Mouse (Mus musculus) kidney, adult 9 months (tissue): ENCODE data around the gene Zbtb25.

ENCODE experiments used
- DNase-seq: peaks from one replicate; pipeline ENCODE4 v3.0.0; 2022

Zbtb25 gene

DNA sequence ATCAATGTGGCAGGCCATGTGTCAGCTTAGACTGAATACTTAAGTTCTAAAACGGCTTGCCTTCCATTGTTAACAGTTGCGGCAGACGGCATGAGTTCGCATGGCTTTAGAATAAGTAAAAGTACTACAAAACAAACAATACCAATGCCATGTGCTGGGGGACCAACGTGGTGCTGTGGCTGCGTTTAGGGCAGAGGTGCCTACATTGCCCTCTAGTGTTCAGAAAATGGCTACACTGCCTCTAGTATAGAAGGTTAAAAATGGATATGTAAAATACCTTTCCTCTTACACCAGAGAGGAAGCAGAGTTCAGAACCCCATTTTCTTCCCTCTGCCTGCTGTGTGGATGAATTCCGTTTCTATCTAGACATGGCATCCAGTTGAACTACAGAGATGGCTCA is 7.2 kb upstream of the Zbtb25 start:
- peak; percentile 55 for DNase-seq

- no peak for DNase-seq
Observed at GRCm38 (mm10) chr12:76375506-76375905, 6.1 kb upstream of the Zbtb25 start.

DNA sequence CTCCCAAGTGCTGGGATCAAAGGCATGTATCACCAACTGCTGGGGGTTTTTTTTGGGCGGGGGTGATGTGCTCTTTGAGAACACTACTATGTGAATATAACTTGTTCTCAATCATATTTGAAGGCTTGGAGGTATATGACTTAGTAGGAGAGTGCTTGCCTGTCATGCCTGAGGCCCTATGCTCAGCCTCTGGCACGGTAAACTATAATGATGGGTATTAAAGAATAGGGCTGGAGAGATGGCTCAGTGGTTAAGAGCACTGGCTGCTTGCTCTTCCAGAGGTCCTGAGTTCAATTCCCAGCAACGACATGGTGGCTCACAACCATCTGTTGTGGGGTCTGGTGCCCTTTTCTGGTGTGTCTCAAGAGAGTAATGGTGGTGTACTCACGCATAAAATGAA is 5.5 kb upstream of the Zbtb25 start:
- no peak for DNase-seq

- no peak for DNase-seq
Observed at GRCm38 (mm10) chr12:76373991-76374390, 4.6 kb upstream of the Zbtb25 start.

GRCm38 (mm10) chr12:76372881-76373818 is 3.7 kb upstream of the Zbtb25 start:
- no peak for DNase-seq

GRCm38 (mm10) chr12:76372046-76372445 is 2.6 kb upstream of the Zbtb25 start:
- no peak for DNase-seq

DNA sequence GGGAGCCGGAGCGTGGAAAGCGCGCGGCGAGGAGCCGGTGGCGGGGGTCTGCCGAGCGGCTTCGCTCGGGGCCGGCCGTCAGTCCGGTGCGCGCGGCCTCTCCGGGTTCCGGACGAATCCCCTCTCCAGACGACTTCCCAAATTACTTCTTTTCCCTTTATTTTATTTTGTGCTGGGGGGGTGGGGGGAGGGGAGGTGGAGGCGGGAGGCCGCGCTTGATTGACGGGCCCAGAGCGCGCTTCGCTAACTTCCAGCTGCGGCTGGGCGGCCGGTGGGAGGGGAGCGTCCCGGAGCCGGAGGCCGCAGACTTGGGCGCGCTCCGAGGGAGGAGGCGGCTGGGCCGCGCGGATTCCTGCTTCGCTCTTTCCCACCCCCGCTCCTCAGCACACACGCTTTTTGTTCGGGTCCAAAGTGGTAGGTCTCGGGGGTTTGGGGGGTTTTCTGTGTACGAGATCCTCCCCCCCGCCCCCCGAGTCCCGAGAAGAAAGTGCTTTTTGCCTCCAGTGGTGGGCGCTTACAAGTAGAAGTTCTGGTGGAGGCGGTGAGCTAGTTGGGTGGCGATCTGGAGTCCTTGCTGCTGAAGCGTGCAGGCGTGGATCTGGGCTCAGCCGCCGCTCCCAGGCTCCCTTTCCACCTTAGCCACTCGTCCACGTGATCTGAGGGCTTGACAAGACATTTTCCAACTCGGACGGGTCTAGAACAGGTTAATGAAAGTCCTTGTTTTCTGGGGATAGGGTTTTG is 1.6 kb upstream of the Zbtb25 start:
- peak; percentile 76 for DNase-seq

DNA sequence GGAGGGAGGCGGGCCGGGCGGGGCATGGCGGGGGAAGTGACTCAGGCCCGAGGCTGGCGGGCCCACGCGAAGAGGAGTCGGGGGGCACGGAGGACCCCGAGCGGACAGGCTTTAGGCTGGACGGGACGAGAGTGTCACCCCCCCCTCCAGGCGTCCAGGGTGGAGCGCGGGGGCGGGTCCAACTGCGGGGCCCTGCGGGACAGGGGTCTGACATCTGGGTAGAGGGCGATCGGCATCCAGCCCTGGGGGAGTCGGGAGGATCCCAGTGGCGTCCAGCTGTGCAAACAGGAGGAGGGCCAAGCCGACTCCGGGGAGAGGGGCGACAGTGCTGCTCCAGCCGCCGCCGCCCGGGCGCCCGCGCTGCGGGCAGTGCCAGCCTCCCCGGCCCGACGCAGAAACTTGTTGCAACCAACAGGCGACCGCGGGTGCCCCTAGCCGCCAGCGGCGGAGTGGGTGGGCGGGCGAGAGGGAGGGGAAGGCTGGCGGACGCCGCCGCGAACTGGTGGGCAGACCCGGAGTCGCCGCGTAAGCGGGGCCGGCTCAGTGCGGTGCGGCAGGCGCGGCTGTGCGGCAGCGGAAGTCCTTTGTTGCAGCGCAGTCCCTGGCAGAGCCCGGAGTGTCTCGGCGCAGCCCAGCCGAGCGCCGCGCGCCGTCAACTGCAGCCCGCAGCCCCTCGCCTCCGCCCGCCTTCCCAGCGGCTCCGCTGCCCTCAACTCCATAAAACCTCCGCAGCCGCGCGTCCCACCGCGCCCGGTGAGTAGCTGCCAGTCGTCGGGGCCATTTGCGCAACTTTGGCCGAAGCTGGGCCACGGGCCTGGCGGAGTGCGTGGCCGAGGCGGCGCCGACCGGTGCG is 802 bp upstream of the Zbtb25 start, which contains the start of gene Zbtb1:
Zbtb1 (plus strand) TSS at position 289 of the 853 bp plus-strand sequence.
- DNase-seq: peak; percentile 77

GRCm38 (mm10) chr12:76368790-76369205 is 604 bp downstream of the Zbtb25 start:
- no peak for DNase-seq

DNA sequence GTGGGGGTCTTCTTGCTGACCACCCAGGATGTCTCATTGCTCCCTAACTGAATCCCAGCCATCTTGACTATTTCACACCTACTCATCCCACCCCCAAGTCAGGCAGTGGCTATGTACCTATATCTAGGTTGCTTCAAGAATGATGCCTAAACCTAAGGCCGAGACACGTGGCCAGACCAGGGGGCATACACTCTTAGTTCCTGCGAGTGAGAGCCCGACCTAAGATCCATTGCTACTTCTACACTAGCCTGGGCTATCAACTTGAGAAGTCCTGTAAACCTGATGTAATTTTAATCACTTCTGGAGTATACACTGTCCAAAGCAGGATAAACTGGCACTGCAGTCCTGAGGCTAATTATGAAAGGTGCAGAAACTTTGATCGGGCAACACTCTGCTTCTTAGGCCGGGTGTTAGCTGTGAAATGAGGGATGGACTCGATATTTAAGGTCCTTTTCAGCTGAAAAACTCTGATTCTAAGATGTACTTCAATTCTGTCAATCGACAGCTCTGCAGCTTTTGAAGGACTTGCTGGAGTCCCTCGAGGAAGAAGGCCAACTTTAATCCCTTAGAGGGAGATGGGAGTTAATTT is 1.1 kb downstream of the Zbtb25 start:
- DNase-seq: peak; percentile 22

- DNase-seq: peak; percentile 44
Observed at GRCm38 (mm10) chr12:76367096-76367995, 2.1 kb downstream of the Zbtb25 start.

DNA sequence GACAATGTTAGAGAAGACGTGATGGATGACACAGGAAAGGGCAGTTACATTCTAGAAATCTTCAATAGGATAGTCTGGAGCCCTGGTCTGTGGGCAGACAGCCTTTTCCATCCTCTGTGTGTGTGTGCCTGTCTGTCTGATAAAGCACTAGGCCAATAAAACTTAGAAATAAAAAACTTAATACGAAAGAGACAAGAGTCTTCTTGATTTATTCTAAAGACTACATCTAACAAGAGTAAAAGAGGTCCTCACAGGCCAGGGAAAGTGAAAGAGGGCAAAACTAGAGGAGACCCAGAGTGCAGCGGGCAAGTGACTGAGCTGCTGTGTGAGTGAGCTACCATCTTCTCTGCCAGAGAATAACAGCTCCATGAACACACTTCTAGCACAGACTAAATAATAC is 3.1 kb downstream of the Zbtb25 start:
- DNase-seq: no peak

GRCm38 (mm10) chr12:76362303-76362676 is 7.1 kb downstream of the Zbtb25 start:
- no peak for DNase-seq

- DNase-seq: no peak
Observed at GRCm38 (mm10) chr12:76361405-76362302, 7.7 kb downstream of the Zbtb25 start.

DNA sequence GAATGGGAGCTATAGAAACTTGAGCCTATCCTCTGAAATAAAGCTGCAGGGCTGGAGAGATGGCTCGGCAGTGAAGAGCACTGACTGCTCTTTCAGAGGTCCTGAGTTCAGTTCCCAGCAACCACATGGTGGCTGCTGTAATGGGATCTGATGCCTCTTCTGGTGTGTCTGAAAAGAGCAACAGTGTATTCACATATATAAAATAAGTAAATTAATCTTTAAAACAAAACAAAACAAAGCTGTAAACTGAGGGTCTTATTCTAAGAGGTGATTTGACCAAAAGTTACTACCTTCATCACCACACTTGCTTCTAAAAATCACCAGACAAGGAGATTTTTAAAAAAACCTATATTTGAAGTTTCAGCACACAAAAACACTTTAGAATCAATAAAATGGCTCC is 8.5 kb downstream of the Zbtb25 start:
- DNase-seq: no peak

GRCm38 (mm10) chr12:76349680-76350220 is 19.7 kb downstream of the Zbtb25 start:
- no peak for DNase-seq

GRCm38 (mm10) chr12:76345759-76346455 is 23.5 kb downstream of the Zbtb25 start:
- peak; percentile 32 for DNase-seq

- peak; percentile 72 for DNase-seq
Observed at GRCm38 (mm10) chr12:76341080-76341479, 28.3 kb downstream of the Zbtb25 start.
